Mouse (Mus musculus) left cerebral cortex, postnatal 4 days (tissue): ENCODE data around the gene Rora. TPM values are rescaled to one million over a fixed set of nuclear protein-coding genes. Genes with fewer than 3 reads are reported as not detected.
A peak's percentile ranks its signal among the peaks of the same experiment; 100 is the strongest.

ENCODE experiments used
- DNase-seq: peaks from one replicate; pipeline ENCODE4 v3.0.0-alpha.2; 2022
- intact Hi-C: fragments of 180-260 bp; cut with DNase I; formaldehyde crosslinking; loops from one replicate; pipeline ENCODE4 v1.15.1; 2025
- total RNA-seq, 2 experiments: library from RNA; stranded (reverse); gene quantifications; 2 replicates each; pipeline ENCODE4 v1.2.3; 2021

Rora gene
- total RNA-seq, 2 experiments from 2014 or later, result 25.3 to 29.2 TPM

GRCm38 (mm10) chr9:69179224-69179623 lies 525.6 kb downstream of the Rora start:
- intact Hi-C loops, result no loop called here

GRCm38 (mm10) chr9:69180961-69181360 lies 527.4 kb downstream of the Rora start:
- intact Hi-C loops, result no loop called here
- no peak for DNase-seq

More at GRCm38 (mm10) chr9:69179224-69179623, 525.6 kb downstream of the Rora start:
- no peak for DNase-seq

GRCm38 (mm10) chr9:69181411-69181810 lies 527.8 kb downstream of the Rora start:
- intact Hi-C loops, result no loop called here

GRCm38 (mm10) chr9:69183888-69184287 lies 530.3 kb downstream of the Rora start:
- intact Hi-C loops, result no loop called here
- no peak for DNase-seq

More at GRCm38 (mm10) chr9:69181411-69181810, 527.8 kb downstream of the Rora start:
- no peak for DNase-seq

- intact Hi-C loops, result no loop called here
Measured at GRCm38 (mm10) chr9:69190726-69191125, 537.1 kb downstream of the Rora start.

GRCm38 (mm10) chr9:69192446-69192845 lies 538.9 kb downstream of the Rora start:
- DNase-seq, result no peak
- intact Hi-C loops, result no loop called here

More at GRCm38 (mm10) chr9:69190726-69191125, 537.1 kb downstream of the Rora start:
- no peak for DNase-seq

- DNase-seq, result no peak
- intact Hi-C loops, result no loop called here
Measured at GRCm38 (mm10) chr9:69194638-69195605, 541.3 kb downstream of the Rora start.

- intact Hi-C loops, result no loop called here
- DNase-seq, result peak; percentile 17
Measured at GRCm38 (mm10) chr9:69213796-69214195, 560.2 kb downstream of the Rora start.

- intact Hi-C loops, result no loop called here
Measured at GRCm38 (mm10) chr9:69224841-69225240, 571.3 kb downstream of the Rora start.

GRCm38 (mm10) chr9:69226424-69226823 lies 572.8 kb downstream of the Rora start:
- DNase-seq, result no peak
- intact Hi-C loops, result no loop called here

More at GRCm38 (mm10) chr9:69224841-69225240, 571.3 kb downstream of the Rora start:
- no peak for DNase-seq

- no peak for DNase-seq
- intact Hi-C loops, result no loop called here
Measured at GRCm38 (mm10) chr9:69227806-69228205, 574.2 kb downstream of the Rora start.

GRCm38 (mm10) chr9:69229935-69230334 lies 576.3 kb downstream of the Rora start:
- no peak for DNase-seq
- intact Hi-C loops, result no loop called here

- no peak for DNase-seq
Measured at GRCm38 (mm10) chr9:69234526-69234925, 580.9 kb downstream of the Rora start.

GRCm38 (mm10) chr9:69237316-69237715 lies 583.7 kb downstream of the Rora start:
- no peak for DNase-seq
- intact Hi-C loops, result no loop called here

More at GRCm38 (mm10) chr9:69234526-69234925, 580.9 kb downstream of the Rora start:
- intact Hi-C loops, result no loop called here

- no peak for DNase-seq
- intact Hi-C loops, result no loop called here
Measured at GRCm38 (mm10) chr9:69242538-69242937, 589.0 kb downstream of the Rora start.

- intact Hi-C loops, result no loop called here
- no peak for DNase-seq
Measured at GRCm38 (mm10) chr9:69243626-69244025, 590.0 kb downstream of the Rora start.

GRCm38 (mm10) chr9:69246225-69246624 lies 592.6 kb downstream of the Rora start:
- intact Hi-C loops, result no loop called here
- no peak for DNase-seq

- intact Hi-C loops, result no loop called here
- DNase-seq, result no peak
Measured at GRCm38 (mm10) chr9:69249586-69249985, 596.0 kb downstream of the Rora start.

- no peak for DNase-seq
- intact Hi-C loops, result no loop called here
Measured at GRCm38 (mm10) chr9:69250326-69250725, 596.7 kb downstream of the Rora start.

GRCm38 (mm10) chr9:69258506-69258905 lies 604.9 kb downstream of the Rora start:
- DNase-seq, result no peak
- intact Hi-C loops, result no loop called here

- DNase-seq, result peak; percentile 64
- intact Hi-C loops, result no loop called here
Measured at GRCm38 (mm10) chr9:69259382-69259781, 605.8 kb downstream of the Rora start.

GRCm38 (mm10) chr9:69265151-69265550 lies 611.6 kb downstream of the Rora start:
- no peak for DNase-seq
- intact Hi-C loops, result no loop called here
